Mouse (Mus musculus) liver, adult 2 months (tissue): ENCODE data around the gene F8.

Source experiments
- CTCF ChIP-seq: fragments of 200-500 bp; IDR thresholded peaks from 2 replicates; pipeline ENCODE4 v1.5.1; 2011; ENCODE audit warnings: low read depth, low read length, control low read depth
- POLR2A ChIP-seq: fragments of 200-500 bp; IDR thresholded peaks from 2 replicates; pipeline ENCODE4 v1.6.1; 2011; ENCODE audit warnings: low read length, control low read depth; ENCODE audit not compliant: insufficient read depth; ENCODE audit errors: extremely low read depth

- TF ChIP-seq POLR2A (no peak), CTCF (0 out of 2 replicates have a peak, but pooled peaks have one; percentile 12)
Measured at GRCm38 (mm10) chrX:75155576-75156243, 226.7 kb downstream of the F8 start.
